In the genomic region with DNA sequence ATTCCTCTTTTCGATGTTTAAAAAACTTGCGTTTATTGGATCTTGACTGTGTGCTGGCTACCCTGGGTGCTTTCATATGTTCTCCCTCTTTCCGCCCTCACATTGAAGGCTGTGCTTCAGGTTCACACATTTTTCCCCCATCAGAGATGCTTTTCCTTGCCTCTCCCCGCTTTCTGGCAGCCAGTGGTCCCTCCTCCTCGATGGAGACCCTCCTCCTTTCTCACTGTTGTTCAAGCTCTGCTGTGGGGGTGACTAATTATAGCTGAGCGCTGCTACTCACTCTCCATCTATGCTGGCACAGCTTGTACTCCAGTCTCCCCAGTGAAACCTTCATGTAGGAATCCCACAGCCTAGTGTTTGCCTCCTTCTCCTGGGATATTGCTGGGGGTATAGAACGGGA, we compare ENCODE assay signal across 9 mouse cellular contexts. TPM values are rescaled to one million over a fixed set of nuclear protein-coding genes. Genes with fewer than 3 reads are reported as not detected.
A peak's percentile ranks its signal among the peaks of the same experiment; 100 is the strongest.
DNase-seq lines count a peak whose midpoint lies in the region; ATAC-seq and TF ChIP-seq lines count a peak whose summit lies in the region.
"Had no signal": no experiment of that assay in that cellular context is flagged by ENCODE, and none has a peak within 500 bp of the region (broad histone marks: within the 10 kb centered on the region; RNA-seq: fewer than 3 reads in every experiment).

No protein-coding gene starts in this region.

- 25% methylated on average over 7 of the region's 7 CpGs for WGBS in lung, embryonic 15.5 days
- WGBS in hindbrain, embryonic 12.5 days = 38% methylated on average over 7 of the region's 7 CpGs

- H3ac ChIP-seq in myocyte (ENCODE audit: control insufficient read depth, insufficient read length) = no peak overlapping the region

- TF ChIP-seq POLR2A in myocyte (IDR thresholded peaks at IDR 0.05; ENCODE audit: insufficient read length, low read depth) = no peak

- no peaks in the 10 kb centered on the region for H3K9me3 ChIP-seq in lung, embryonic 15.5 days
- H3K9me3 ChIP-seq in hindbrain, embryonic 12.5 days (replicated peaks) = no peaks in the 10 kb centered on the region

- peak overlapping the region; percentile 64 for H3K4me3 ChIP-seq in lung, embryonic 15.5 days
- peak overlapping the region; percentile 70 for H3K4me3 ChIP-seq in hindbrain, embryonic 12.5 days
- H3K4me3 ChIP-seq in myocyte = peak overlapping the region; percentile 94

- H3K9ac ChIP-seq in lung, embryonic 15.5 days = peak overlapping the region; percentile 74; the same call in 1 of the 2 replicates
- peak overlapping the region; percentile 85; the same call in 1 of the 2 replicates for H3K9ac ChIP-seq in hindbrain, embryonic 12.5 days

- peak overlapping the region; percentile 89; the same call in 1 of the 2 replicates for H3K27ac ChIP-seq in lung, embryonic 15.5 days
- H3K27ac ChIP-seq in hindbrain, embryonic 12.5 days = no peak overlapping the region

- H3K79me2 ChIP-seq in myocyte (ENCODE audit: control insufficient read depth, insufficient read depth) = peaks cover 27% of the 10 kb centered on the region

- H3K27me3 ChIP-seq in lung, embryonic 15.5 days = no peaks in the 10 kb centered on the region
- peaks cover 16% of the 10 kb centered on the region for H3K27me3 ChIP-seq in hindbrain, embryonic 12.5 days
- H3K27me3 ChIP-seq in myocyte (ENCODE audit: control insufficient read depth, insufficient read depth, insufficient read length) = no peaks in the 10 kb centered on the region

- H3K36me3 ChIP-seq in lung, embryonic 15.5 days = no peaks in the 10 kb centered on the region
- H3K36me3 ChIP-seq in hindbrain, embryonic 12.5 days = peaks cover 3% of the 10 kb centered on the region; the same call in 1 of the 2 replicates
- no peaks in the 10 kb centered on the region for H3K36me3 ChIP-seq in myocyte (ENCODE audit: control insufficient read depth, insufficient read depth)

- intact Hi-C loops in gastrocnemius, postnatal 36 days (cut with DNase I) = no loop called here

- no peak for ATAC-seq in lung, embryonic 15.5 days (ENCODE audit: borderline replicate concordance, extremely low read depth, low FRiP score, low TSS enrichment)
- no peak for ATAC-seq in hindbrain, embryonic 12.5 days (ENCODE audit: low FRiP score)

- DNase-seq in embryo, embryonic 10.5 days (ENCODE audit: low spot score) = peak; percentile 30
- no peak for DNase-seq in embryo, embryonic 11 days
- no peak for DNase-seq in lung, postnatal 4 days
- no peak for DNase-seq in gastrocnemius, postnatal 36 days
- DNase-seq in spleen, postnatal 14 days (ENCODE audit: low spot score in 2 of 2) = no peak
- DNase-seq: adrenal gland, postnatal 25 days had no signal

- peaks cover 40% of the 10 kb centered on the region for H3K4me1 ChIP-seq in lung, embryonic 15.5 days
- H3K4me1 ChIP-seq in hindbrain, embryonic 12.5 days = peaks cover 36% of the 10 kb centered on the region

- H3K4me2 ChIP-seq in lung, embryonic 15.5 days = peak overlapping the region; percentile 98
- peak overlapping the region; percentile 99 for H3K4me2 ChIP-seq in hindbrain, embryonic 12.5 days (replicated peaks)
- H3K4me2 ChIP-seq in myocyte (ENCODE audit: low read depth) = peak overlapping the region; percentile 89

TF ChIP-seq in myocyte, 11 proteins besides CTCF, POLR2A, EP300 and RAD21:
- TF ChIP-seq TCF12 (IDR thresholded peaks at IDR 0.05; ENCODE audit: insufficient read depth, poor library complexity, severe bottlenecking) (no peak), MYOG (IDR thresholded peaks at IDR 0.05; ENCODE audit: control insufficient read depth in 1 of 3, insufficient read depth in 1 of 3, insufficient read length in 2 of 3, low read depth in 2 of 3) (no peak), REST (IDR thresholded peaks at IDR 0.05; ENCODE audit: insufficient read depth, insufficient read length) (no peak), USF1 (IDR thresholded peaks at IDR 0.05; ENCODE audit: low read depth) (no peak), E2F4 (IDR thresholded peaks at IDR 0.05; ENCODE audit: insufficient read depth) (no peak), CEBPB (IDR thresholded peaks at IDR 0.05; ENCODE audit: insufficient read depth, poor library complexity, severe bottlenecking) (no peak), MYOD1 (IDR thresholded peaks at IDR 0.05; ENCODE audit: control insufficient read depth in 1 of 3, insufficient read length in 2 of 3, low read depth in 2 of 3) (no peak), TCF3 (IDR thresholded peaks at IDR 0.05; ENCODE audit: insufficient read length, low read depth) (no peak), MAX (IDR thresholded peaks at IDR 0.05; ENCODE audit: low read depth) (no peak), POLR2AphosphoS2 (IDR thresholded peaks at IDR 0.05; ENCODE audit: insufficient read length, low read depth) (no peak), SRF (IDR thresholded peaks at IDR 0.05; ENCODE audit: control insufficient read depth, insufficient read length, low read depth) (no peak)

RNA-seq across cellular contexts. Expression of gene Slc9a5, which starts 1.5 kb away (rescaled TPM):
- 6.4 and 7.2 TPM in 2 replicates for polyA plus RNA-seq in lung, embryonic 15.5 days (2015; fragmentation: Nextera tagmentation; extraction: Ambion mirVana)
- polyA plus RNA-seq in hindbrain, embryonic 12.5 days (2016; fragmentation: Nextera tagmentation; extraction: Ambion mirVana) = 7.2 and 7.7 TPM in 2 replicates
- 6.2 TPM for polyA plus RNA-seq in myocyte (2012; fragmentation: generic; extraction: Trizol)
- under 1 TPM; 0.59 to 0.91 TPM for total RNA-seq in gastrocnemius, postnatal 36 days (2021)

RNA-seq across cellular contexts. Expression of gene Fhod1, which starts 2.4 kb away (rescaled TPM):
- polyA plus RNA-seq in lung, embryonic 15.5 days (2015; fragmentation: Nextera tagmentation; extraction: Ambion mirVana) = 10.6 and 11.9 TPM in 2 replicates
- 1.4 and 2.0 TPM in 2 replicates for polyA plus RNA-seq in hindbrain, embryonic 12.5 days (2016; fragmentation: Nextera tagmentation; extraction: Ambion mirVana)
- 19.0 TPM for polyA plus RNA-seq in myocyte (2012; fragmentation: generic; extraction: Trizol)
- total RNA-seq in gastrocnemius, postnatal 36 days (2021) = 10 to 100 TPM; 22.0 to 32.0 TPM

RNA-seq across cellular contexts. Expression of gene Plekhg4, which starts 22.9 kb away (rescaled TPM):
- 1.1 and 1.5 TPM in 2 replicates for polyA plus RNA-seq in lung, embryonic 15.5 days (2015; fragmentation: Nextera tagmentation; extraction: Ambion mirVana)
- polyA plus RNA-seq in hindbrain, embryonic 12.5 days (2016; fragmentation: Nextera tagmentation; extraction: Ambion mirVana) = 0.59 and 0.93 TPM in 2 replicates
- 1.0 TPM for polyA plus RNA-seq in myocyte (2012; fragmentation: generic; extraction: Trizol)
- under 1 TPM in 1 of 2 experiments, not detected in 1; 0.07 TPM for total RNA-seq in gastrocnemius, postnatal 36 days (2021)

RNA-seq across cellular contexts. Expression of gene Tmem208, which starts 24.0 kb away (rescaled TPM):
- 110 and 116 TPM in 2 replicates for polyA plus RNA-seq in lung, embryonic 15.5 days (2015; fragmentation: Nextera tagmentation; extraction: Ambion mirVana)
- 97.6 and 100 TPM in 2 replicates for polyA plus RNA-seq in hindbrain, embryonic 12.5 days (2016; fragmentation: Nextera tagmentation; extraction: Ambion mirVana)
- polyA plus RNA-seq in myocyte (2012; fragmentation: generic; extraction: Trizol) = 109 TPM
- total RNA-seq in gastrocnemius, postnatal 36 days (2021) = 10 to 100 TPM; 18.5 to 20.1 TPM

RNA-seq across cellular contexts. Expression of gene Lrrc29, which starts 24.1 kb away (rescaled TPM):
- polyA plus RNA-seq in lung, embryonic 15.5 days (2015; fragmentation: Nextera tagmentation; extraction: Ambion mirVana) = 1.6 and 2.8 TPM in 2 replicates
- 1.3 TPM in 2 replicates for polyA plus RNA-seq in hindbrain, embryonic 12.5 days (2016; fragmentation: Nextera tagmentation; extraction: Ambion mirVana)
- polyA plus RNA-seq in myocyte (2012; fragmentation: generic; extraction: Trizol) = 1.8 TPM
- 1 to 10 TPM in 1 of 2 experiments, under 1 TPM in 1; 0.99 to 1.1 TPM for total RNA-seq in gastrocnemius, postnatal 36 days (2021)
